Mouse (Mus musculus) G1E (cell line): ENCODE data around the gene Rsu1.

Experiments used
- CTCF ChIP-seq: IDR thresholded peaks from 2 replicates; pipeline ENCODE4 v1.5.1; 2012; ENCODE audit warnings: low read depth, low read length, inconsistent platforms, mixed read lengths
- GATA1 ChIP-seq: IDR thresholded peaks from 2 replicates; pipeline ENCODE4 v1.6.1; 2012; ENCODE audit warnings: borderline replicate concordance, low read length, inconsistent platforms, mixed read lengths
- GATA2 ChIP-seq: IDR thresholded peaks from 2 replicates; pipeline ENCODE4 v1.6.1; 2012; ENCODE audit warnings: low read depth, low read length, inconsistent platforms, borderline replicate concordance
- POLR2AphosphoS5 ChIP-seq: IDR thresholded peaks from 2 replicates; pipeline ENCODE4 v1.6.1; 2012; ENCODE audit warnings: low read depth, low read length, inconsistent platforms; ENCODE audit not compliant: insufficient replicate concordance
- TAL1 ChIP-seq: conservative IDR thresholded peaks from 2 replicates; pipeline ENCODE4 v1.6.1; 2012; ENCODE audit warnings: low read depth, low read length, inconsistent platforms, mixed read lengths

DNA sequence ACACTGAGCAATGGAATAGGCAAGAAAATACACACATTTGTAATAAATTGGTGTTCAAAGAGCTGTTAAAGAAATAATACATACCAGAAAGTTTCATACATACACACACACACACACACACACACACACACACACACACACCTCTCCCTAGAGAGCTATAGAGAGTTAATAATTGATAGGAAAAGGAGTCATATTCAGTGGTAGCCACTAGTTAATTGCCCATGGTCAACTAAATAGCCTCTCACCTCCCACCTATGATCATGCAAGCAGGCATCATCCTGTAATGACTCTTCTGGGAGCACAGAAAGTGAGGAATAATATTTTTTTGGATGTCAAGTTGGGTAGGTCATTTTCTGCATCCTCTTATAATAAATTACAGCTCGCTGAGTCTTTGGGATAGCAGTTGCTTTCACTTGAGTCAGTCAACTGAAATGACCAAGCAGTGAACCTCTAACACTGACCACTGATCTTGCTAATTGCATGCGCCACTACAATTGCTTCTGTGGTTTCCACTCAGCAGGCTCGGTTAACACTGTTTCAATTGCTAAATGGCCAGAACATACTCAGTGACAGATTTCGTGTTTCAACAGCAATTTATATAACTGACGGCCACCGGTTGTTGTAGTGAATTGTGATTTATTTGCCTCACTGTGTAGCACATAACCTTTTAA, 68.3 kb downstream of the Rsu1 start:
- TF ChIP-seq CTCF: no peak
- TF ChIP-seq POLR2AphosphoS5: no peak
- TF ChIP-seq TAL1: no peak
- TF ChIP-seq GATA1: no peak
- TF ChIP-seq GATA2: no peak
